Mouse (Mus musculus): ENCODE results near the gene Olfr391-ps.

DNA sequence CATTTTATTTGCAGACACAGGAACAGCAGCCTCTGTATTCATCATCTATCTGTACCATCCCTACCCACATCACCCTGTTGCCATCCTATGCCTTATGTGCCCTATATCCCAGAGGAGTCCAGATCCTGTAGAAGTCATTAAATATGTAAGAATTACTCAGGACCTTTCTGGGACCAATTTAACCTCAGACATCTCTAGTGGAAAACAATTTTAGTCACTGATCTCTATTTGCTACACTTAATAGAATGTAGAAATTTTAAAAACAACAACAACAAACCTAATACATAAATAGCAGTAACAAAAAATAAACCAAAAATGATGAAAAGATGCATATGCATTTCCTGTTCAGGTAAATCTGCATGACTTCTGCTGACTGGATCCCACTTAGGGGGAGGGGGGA is 48.5 kb upstream of the Olfr391-ps start, which contains the start of gene Olfr393:
- TF ChIP-seq POLR2A (IDR thresholded peaks at IDR 0.05; ENCODE audit: extremely low read depth, insufficient read depth, low read length) (no peak), CTCF (IDR thresholded peaks at IDR 0.05; ENCODE audit: low read depth, low read length) (no peak)
